9 mouse cellular contexts compared by ENCODE assay signal in genomic region chr1:58348712-58349111, GRCm38 (mm10).
"Had no signal": no experiment of that assay in that cellular context is flagged by ENCODE, and none has a peak within 500 bp of the region (broad histone marks: within the 10 kb centered on the region; RNA-seq: fewer than 3 reads in every experiment).

No protein-coding gene starts in this region.

- ATAC-seq: midbrain, embryonic 16.5 days had no signal

- DNase-seq: kidney, adult 11 months; kidney, adult 9 months; kidney, postnatal 4 days; left cerebral cortex, postnatal 4 days; lung, adult 18-20 months; lung, postnatal 36 days; right cerebral cortex, adult 18-20 months; right cerebral cortex, postnatal 25 days had no signal
